Mouse (Mus musculus): ENCODE measurements at regions not wholly inside any gene's neighbourhood (a gene's known extent, or its start where the extent isn't known, plus 50 kb on each side); places are given as distances from the start of the nearest gene placed in this dataset.

GRCm38 (mm10) chr19:18101423-18102341 lies 264.2 kb upstream of the Pcsk5 start:
- peaks cover 6% of the 10 kb centered on the region for H3K4me1 ChIP-seq (replicated peaks)

GRCm38 (mm10) chr19:18083312-18083711 lies 245.9 kb upstream of the Pcsk5 start:
- Histone ChIP-seq H3K4me3 (no peak overlapping the region), H3K9me3 (no peaks in the 10 kb centered on the region), H3K9ac (no peak overlapping the region), H3K27ac (no peak overlapping the region), H3K4me1 (replicated peaks) (no peaks in the 10 kb centered on the region), H3K27me3 (no peaks in the 10 kb centered on the region), H3K4me2 (no peak overlapping the region), H3K36me3 (no peaks in the 10 kb centered on the region)
- ATAC-seq (ENCODE audit: low FRiP score) = no peak
- WGBS = 72% methylated on average over 6 of the region's 6 CpGs

More at GRCm38 (mm10) chr19:18101423-18102341, 264.2 kb upstream of the Pcsk5 start:
- Histone ChIP-seq H3K4me3 (no peak overlapping the region), H3K27me3 (no peaks in the 10 kb centered on the region), H3K9me3 (no peaks in the 10 kb centered on the region), H3K36me3 (no peaks in the 10 kb centered on the region), H3K27ac (no peak overlapping the region), H3K9ac (no peak overlapping the region), H3K4me2 (no peak overlapping the region)
- ATAC-seq (ENCODE audit: low FRiP score) = 0 out of 2 replicates have a peak, but pooled peaks have one; percentile 21
- 13% methylated on average over 4 of the region's 4 CpGs for WGBS

- no peaks in the 10 kb centered on the region for H3K4me1 ChIP-seq (replicated peaks)
- H3K4me3 ChIP-seq = no peak overlapping the region
- H3K27me3 ChIP-seq = no peaks in the 10 kb centered on the region
- H3K9me3 ChIP-seq = no peaks in the 10 kb centered on the region
- H3K36me3 ChIP-seq = no peaks in the 10 kb centered on the region
- 64% methylated on average over 5 of the region's 5 CpGs for WGBS
- H3K27ac ChIP-seq = no peak overlapping the region
- no peak overlapping the region for H3K9ac ChIP-seq
- no peak overlapping the region for H3K4me2 ChIP-seq
- ATAC-seq (ENCODE audit: low FRiP score) = no peak
Observed at GRCm38 (mm10) chr19:18068919-18069318, 231.5 kb upstream of the Pcsk5 start.

- H3K27ac ChIP-seq = no peak overlapping the region
- WGBS = 90% methylated on average over 8 of the region's 8 CpGs
- H3K27me3 ChIP-seq = no peaks in the 10 kb centered on the region
- no peak overlapping the region for H3K4me3 ChIP-seq
- ATAC-seq (ENCODE audit: low FRiP score) = no peak
- H3K4me2 ChIP-seq = no peak overlapping the region
- H3K4me1 ChIP-seq (replicated peaks) = no peaks in the 10 kb centered on the region
- H3K36me3 ChIP-seq = no peaks in the 10 kb centered on the region
- no peak overlapping the region for H3K9ac ChIP-seq
- no peaks in the 10 kb centered on the region for H3K9me3 ChIP-seq
Observed at GRCm38 (mm10) chr19:18067855-18068494, 230.5 kb upstream of the Pcsk5 start.

GRCm38 (mm10) chr19:18057256-18057890 lies 219.9 kb upstream of the Pcsk5 start:
- no peak for ATAC-seq (ENCODE audit: low FRiP score)
- Histone ChIP-seq H3K36me3 (no peaks in the 10 kb centered on the region), H3K9me3 (no peaks in the 10 kb centered on the region), H3K27ac (no peak overlapping the region), H3K4me1 (replicated peaks) (0 out of 2 replicates have a peak, but pooled peaks cover 5% of the 10 kb centered on the region), H3K27me3 (no peaks in the 10 kb centered on the region), H3K4me2 (no peak overlapping the region), H3K9ac (no peak overlapping the region), H3K4me3 (no peak overlapping the region)
- 62% methylated on average over 7 of the region's 7 CpGs for WGBS

- WGBS = 61% methylated on average over 21 of the region's 21 CpGs
- no peak for ATAC-seq (ENCODE audit: low FRiP score)
- H3K4me2 ChIP-seq = no peak overlapping the region
Observed at GRCm38 (mm10) chr19:18056414-18057254, 219.2 kb upstream of the Pcsk5 start.

GRCm38 (mm10) chr19:18050353-18050752 lies 212.9 kb upstream of the Pcsk5 start:
- no peaks in the 10 kb centered on the region for H3K4me1 ChIP-seq (replicated peaks)

More at GRCm38 (mm10) chr19:18056414-18057254, 219.2 kb upstream of the Pcsk5 start:
- Histone ChIP-seq H3K9ac (no peak overlapping the region), H3K27ac (no peak overlapping the region), H3K9me3 (no peaks in the 10 kb centered on the region), H3K4me3 (no peak overlapping the region), H3K27me3 (no peaks in the 10 kb centered on the region), H3K4me1 (replicated peaks) (0 out of 2 replicates have a peak, but pooled peaks cover 5% of the 10 kb centered on the region), H3K36me3 (no peaks in the 10 kb centered on the region)

GRCm38 (mm10) chr19:18034225-18034624 lies 196.8 kb upstream of the Pcsk5 start:
- no peak overlapping the region for H3K4me2 ChIP-seq
- no peak overlapping the region for H3K27ac ChIP-seq
- H3K9ac ChIP-seq = no peak overlapping the region
- no peaks in the 10 kb centered on the region for H3K4me1 ChIP-seq (replicated peaks)
- no peak for ATAC-seq (ENCODE audit: low FRiP score)
- no peaks in the 10 kb centered on the region for H3K36me3 ChIP-seq
- 42% methylated on average over 1 of the region's 1 CpGs for WGBS
- no peaks in the 10 kb centered on the region for H3K27me3 ChIP-seq
- H3K9me3 ChIP-seq = no peaks in the 10 kb centered on the region
- H3K4me3 ChIP-seq = no peak overlapping the region

More at GRCm38 (mm10) chr19:18050353-18050752, 212.9 kb upstream of the Pcsk5 start:
- no peak overlapping the region for H3K4me2 ChIP-seq
- no peak for ATAC-seq (ENCODE audit: low FRiP score)
- no peaks in the 10 kb centered on the region for H3K36me3 ChIP-seq
- WGBS = 86% methylated on average over 2 of the region's 2 CpGs
- no peaks in the 10 kb centered on the region for H3K9me3 ChIP-seq
- H3K4me3 ChIP-seq = no peak overlapping the region
- H3K9ac ChIP-seq = no peak overlapping the region
- no peaks in the 10 kb centered on the region for H3K27me3 ChIP-seq
- H3K27ac ChIP-seq = no peak overlapping the region

GRCm38 (mm10) chr19:18033599-18033998 lies 196.2 kb upstream of the Pcsk5 start:
- H3K4me3 ChIP-seq = no peak overlapping the region
- H3K9me3 ChIP-seq = no peaks in the 10 kb centered on the region
- H3K27ac ChIP-seq = no peak overlapping the region
- no peak for ATAC-seq (ENCODE audit: low FRiP score)
- no peaks in the 10 kb centered on the region for H3K27me3 ChIP-seq
- H3K4me2 ChIP-seq = no peak overlapping the region
- no peaks in the 10 kb centered on the region for H3K4me1 ChIP-seq (replicated peaks)
- 88% methylated on average over 5 of the region's 5 CpGs for WGBS
- no peaks in the 10 kb centered on the region for H3K36me3 ChIP-seq
- no peak overlapping the region for H3K9ac ChIP-seq

- H3K27me3 ChIP-seq = no peaks in the 10 kb centered on the region
- ATAC-seq (ENCODE audit: low FRiP score) = no peak
- no peak overlapping the region for H3K4me3 ChIP-seq
- H3K9me3 ChIP-seq = no peaks in the 10 kb centered on the region
- H3K27ac ChIP-seq = no peak overlapping the region
- no peaks in the 10 kb centered on the region for H3K4me1 ChIP-seq (replicated peaks)
- no peaks in the 10 kb centered on the region for H3K36me3 ChIP-seq
- 90% methylated on average over 4 of the region's 4 CpGs for WGBS
- H3K4me2 ChIP-seq = no peak overlapping the region
- no peak overlapping the region for H3K9ac ChIP-seq
Observed at GRCm38 (mm10) chr19:18025877-18026276, 188.4 kb upstream of the Pcsk5 start.

- H3K4me2 ChIP-seq = no peak overlapping the region
- WGBS = 83% methylated on average over 2 of the region's 2 CpGs
- H3K9ac ChIP-seq = no peak overlapping the region
- no peaks in the 10 kb centered on the region for H3K9me3 ChIP-seq
- H3K36me3 ChIP-seq = no peaks in the 10 kb centered on the region
- no peak overlapping the region for H3K4me3 ChIP-seq
- no peak for ATAC-seq (ENCODE audit: low FRiP score)
- H3K27ac ChIP-seq = no peak overlapping the region
- H3K4me1 ChIP-seq (replicated peaks) = no peaks in the 10 kb centered on the region
- no peaks in the 10 kb centered on the region for H3K27me3 ChIP-seq
Observed at GRCm38 (mm10) chr19:18020351-18020750, 182.9 kb upstream of the Pcsk5 start.
